ENCODE assay signal across 23 mouse cellular contexts in genomic region chr6:113438721-113439430, GRCm38 (mm10). TPM values are rescaled to one million over a fixed set of nuclear protein-coding genes. Genes with fewer than 3 reads are reported as not detected.
DNase-seq lines count a peak whose midpoint lies in the region; ATAC-seq and TF ChIP-seq lines count a peak whose summit lies in the region.
"Had no signal": no experiment of that assay in that cellular context is flagged by ENCODE, and none has a peak within 500 bp of the region (broad histone marks: within the 10 kb centered on the region; RNA-seq: fewer than 3 reads in every experiment).

No protein-coding gene starts in this region.

- H3K9me3 ChIP-seq in forebrain, embryonic 11.5 days (ENCODE audit: control insufficient read depth, low read length) = no peaks in the 10 kb centered on the region
- H3K9me3 ChIP-seq in forebrain, embryonic 15.5 days = no peaks in the 10 kb centered on the region
- no peaks in the 10 kb centered on the region for H3K9me3 ChIP-seq in liver, postnatal 0 days (ENCODE audit: low read length)
- H3K9me3 ChIP-seq: embryonic facial prominence, embryonic 13.5 days; G1E; limb, embryonic 15.5 days; midbrain, embryonic 12.5 days; neural tube, embryonic 13.5 days had no signal

- WGBS in forebrain, embryonic 11.5 days = 70% methylated on average over 12 of the region's 12 CpGs
- 66% methylated on average over 12 of the region's 12 CpGs for WGBS in forebrain, embryonic 15.5 days
- WGBS in liver, postnatal 0 days (ENCODE audit: insufficient replicate concordance) = 47% methylated on average over 12 of the region's 12 CpGs

- no peak for ATAC-seq in forebrain, embryonic 11.5 days (replicated peaks; ENCODE audit: low FRiP score)
- no peak for ATAC-seq in forebrain, embryonic 15.5 days (replicated peaks)
- peak; percentile 22; the same call in 1 of the 2 replicates for ATAC-seq in liver, postnatal 0 days
- ATAC-seq: forebrain, embryonic 16.5 days; hindbrain, embryonic 16.5 days had no signal

- no peak overlapping the region for H3K4me3 ChIP-seq in forebrain, embryonic 11.5 days (ENCODE audit: low read depth, low read length)
- no peak overlapping the region for H3K4me3 ChIP-seq in forebrain, embryonic 15.5 days
- no peak overlapping the region for H3K4me3 ChIP-seq in liver, postnatal 0 days (ENCODE audit: low read depth, low read length)
- no peak overlapping the region for H3K4me3 ChIP-seq in brown adipose tissue, adult 24 weeks (ENCODE audit: insufficient read depth, low read depth, low read length)
- H3K4me3 ChIP-seq: embryonic facial prominence, embryonic 13.5 days; limb, embryonic 15.5 days; midbrain, embryonic 12.5 days; neural tube, embryonic 13.5 days had no signal

- H3K36me3 ChIP-seq in forebrain, embryonic 11.5 days (ENCODE audit: control insufficient read depth, insufficient read depth, low read length) = no peaks in the 10 kb centered on the region
- no peaks in the 10 kb centered on the region for H3K36me3 ChIP-seq in forebrain, embryonic 15.5 days
- no peaks in the 10 kb centered on the region for H3K36me3 ChIP-seq in liver, postnatal 0 days (replicated peaks; ENCODE audit: insufficient read depth, low read length)
- H3K36me3 ChIP-seq: embryonic facial prominence, embryonic 13.5 days; G1E; limb, embryonic 15.5 days; midbrain, embryonic 12.5 days; neural tube, embryonic 13.5 days had no signal

- peak; percentile 33 for DNase-seq in forebrain, embryonic 11.5 days (ENCODE audit: low spot score)
- no peak for DNase-seq in liver, postnatal 0 days
- DNase-seq in liver (no peak), ES-CJ7 (ENCODE audit: low read depth, low spot score) (peak; percentile 34)
- no peak for DNase-seq in spleen, adult 12 weeks (ENCODE audit: low spot score)
- no peak for DNase-seq in thymus, postnatal 0 days (ENCODE audit: low spot score)
- DNase-seq: B cell, adult 2 months; cerebellum, adult 11 months; cerebellum, postnatal 14 days; gastrocnemius, postnatal 36 days; layer of hippocampus, postnatal 36 days; lung, embryonic 14.5 days; thymus, adult 18-20 months had no signal

- no peak overlapping the region for H3K4me2 ChIP-seq in forebrain, embryonic 11.5 days (ENCODE audit: low read depth, low read length, severe bottlenecking)
- no peak overlapping the region for H3K4me2 ChIP-seq in forebrain, embryonic 15.5 days (replicated peaks)
- H3K4me2 ChIP-seq in liver, postnatal 0 days (ENCODE audit: low read depth, low read length) = no peak overlapping the region
- H3K4me2 ChIP-seq: embryonic facial prominence, embryonic 13.5 days; limb, embryonic 15.5 days; lung, embryonic 14.5 days; midbrain, embryonic 12.5 days; neural tube, embryonic 13.5 days had no signal

- H3K27ac ChIP-seq in forebrain, embryonic 11.5 days (ENCODE audit: low read depth, low read length) = no peak overlapping the region
- H3K27ac ChIP-seq in forebrain, embryonic 15.5 days (replicated peaks) = no peak overlapping the region
- peak overlapping the region; percentile 30; the same call in 1 of the 2 replicates for H3K27ac ChIP-seq in liver, postnatal 0 days (ENCODE audit: low read depth)
- H3K27ac ChIP-seq in brown adipose tissue, adult 24 weeks (replicated peaks; ENCODE audit: low read depth, low read length) = peak overlapping the region; percentile 95
- H3K27ac ChIP-seq: embryonic facial prominence, embryonic 13.5 days; limb, embryonic 15.5 days; midbrain, embryonic 12.5 days; neural tube, embryonic 13.5 days had no signal

- H3K9ac ChIP-seq in forebrain, embryonic 11.5 days (ENCODE audit: low read length) = no peak overlapping the region
- no peak overlapping the region for H3K9ac ChIP-seq in forebrain, embryonic 15.5 days (replicated peaks)
- no peak overlapping the region for H3K9ac ChIP-seq in liver, postnatal 0 days (replicated peaks)
- H3K9ac ChIP-seq: embryonic facial prominence, embryonic 13.5 days; limb, embryonic 15.5 days; lung, embryonic 14.5 days; midbrain, embryonic 12.5 days; neural tube, embryonic 13.5 days had no signal

- H3K27me3 ChIP-seq in forebrain, embryonic 11.5 days (ENCODE audit: control insufficient read depth, insufficient read depth, low read length) = no peaks in the 10 kb centered on the region
- no peaks in the 10 kb centered on the region for H3K27me3 ChIP-seq in forebrain, embryonic 15.5 days
- H3K27me3 ChIP-seq in liver, postnatal 0 days (ENCODE audit: insufficient read depth, low read length) = no peaks in the 10 kb centered on the region
- H3K27me3 ChIP-seq: embryonic facial prominence, embryonic 13.5 days; limb, embryonic 15.5 days; neural tube, embryonic 13.5 days had no signal

- peaks cover 4% of the 10 kb centered on the region; the same call in 1 of the 2 replicates for H3K4me1 ChIP-seq in forebrain, embryonic 11.5 days (replicated peaks; ENCODE audit: control insufficient read depth, insufficient read depth, low read length)
- peaks cover 14% of the 10 kb centered on the region for H3K4me1 ChIP-seq in forebrain, embryonic 15.5 days
- peaks cover 16% of the 10 kb centered on the region for H3K4me1 ChIP-seq in liver, postnatal 0 days (ENCODE audit: insufficient read depth)
- peaks cover 9% of the 10 kb centered on the region for H3K4me1 ChIP-seq in brown adipose tissue, adult 24 weeks (ENCODE audit: control insufficient read depth, insufficient read depth, insufficient read length, low read length)

- no peak for TF ChIP-seq CTCF in liver, postnatal 0 days (IDR thresholded peaks at IDR 0.05; ENCODE audit: low read depth)

- TF ChIP-seq EP300 in liver, postnatal 0 days (IDR thresholded peaks at IDR 0.05; ENCODE audit: low read depth) = no peak

RNA-seq across cellular contexts. Expression of gene Cidec, which starts 3.3 kb away (rescaled TPM):
- polyA plus RNA-seq in forebrain, embryonic 11.5 days (2014; fragmentation: Nextera tagmentation; extraction: Ambion mirVana) = not detected in 2 replicates
- not detected in 2 replicates for polyA plus RNA-seq in forebrain, embryonic 15.5 days (2015; fragmentation: Nextera tagmentation; extraction: Ambion mirVana)
- 5.9 and 8.2 TPM in 2 replicates for polyA plus RNA-seq in liver, postnatal 0 days (2015; fragmentation: Nextera tagmentation; extraction: Ambion mirVana)
- polyA plus RNA-seq in brown adipose tissue, adult 24 weeks (2012; ENCODE audit: insufficient read depth, insufficient read length, missing spikeins) = 797 and 1,047 TPM in 2 replicates
- 0.37 and 1.5 TPM in 2 replicates for polyA plus RNA-seq in thymus, postnatal 0 days (2015; fragmentation: Nextera tagmentation; extraction: Ambion mirVana)
- polyA plus RNA-seq: embryonic facial prominence, embryonic 13.5 days; forebrain, embryonic 16.5 days; G1E; hindbrain, embryonic 16.5 days; kidney, embryonic 14.5 days; limb, embryonic 15.5 days; lung, embryonic 14.5 days; midbrain, embryonic 12.5 days; neural tube, embryonic 13.5 days had no signal

RNA-seq across cellular contexts. Expression of gene Jagn1, which starts 3.5 kb away (rescaled TPM):
- polyA plus RNA-seq in forebrain, embryonic 11.5 days (2014; fragmentation: Nextera tagmentation; extraction: Ambion mirVana) = 66.1 and 75.0 TPM in 2 replicates
- 89.2 and 93.1 TPM in 2 replicates for polyA plus RNA-seq in forebrain, embryonic 15.5 days (2015; fragmentation: Nextera tagmentation; extraction: Ambion mirVana)
- 49.2 and 49.9 TPM in 2 replicates for polyA plus RNA-seq in liver, postnatal 0 days (2015; fragmentation: Nextera tagmentation; extraction: Ambion mirVana)
- polyA plus RNA-seq in brown adipose tissue, adult 24 weeks (2012; ENCODE audit: insufficient read depth, insufficient read length, missing spikeins) = 34.1 and 34.8 TPM in 2 replicates
- polyA plus RNA-seq in thymus, postnatal 0 days (2015; fragmentation: Nextera tagmentation; extraction: Ambion mirVana) = 69.1 and 70.6 TPM in 2 replicates

RNA-seq across cellular contexts. Expression of gene Il17re, which starts 19.4 kb away (rescaled TPM):
- 1.0 and 1.2 TPM in 2 replicates for polyA plus RNA-seq in forebrain, embryonic 11.5 days (2014; fragmentation: Nextera tagmentation; extraction: Ambion mirVana)
- polyA plus RNA-seq in forebrain, embryonic 15.5 days (2015; fragmentation: Nextera tagmentation; extraction: Ambion mirVana) = not detected in 2 replicates
- 0.26 and 0.49 TPM in 2 replicates for polyA plus RNA-seq in liver, postnatal 0 days (2015; fragmentation: Nextera tagmentation; extraction: Ambion mirVana)
- 5.9 and 8.7 TPM in 2 replicates for polyA plus RNA-seq in brown adipose tissue, adult 24 weeks (2012; ENCODE audit: insufficient read depth, insufficient read length, missing spikeins)
- polyA plus RNA-seq in thymus, postnatal 0 days (2015; fragmentation: Nextera tagmentation; extraction: Ambion mirVana) = 6.0 and 7.9 TPM in 2 replicates
- polyA plus RNA-seq: forebrain, embryonic 16.5 days; G1E had no signal

RNA-seq across cellular contexts. Expression of gene Rpusd3, which starts 19.7 kb away (rescaled TPM):
- 26.7 and 28.5 TPM in 2 replicates for polyA plus RNA-seq in forebrain, embryonic 11.5 days (2014; fragmentation: Nextera tagmentation; extraction: Ambion mirVana)
- polyA plus RNA-seq in forebrain, embryonic 15.5 days (2015; fragmentation: Nextera tagmentation; extraction: Ambion mirVana) = 14.8 and 23.3 TPM in 2 replicates
- 17.1 and 20.5 TPM in 2 replicates for polyA plus RNA-seq in liver, postnatal 0 days (2015; fragmentation: Nextera tagmentation; extraction: Ambion mirVana)
- 15.7 and 17.8 TPM in 2 replicates for polyA plus RNA-seq in brown adipose tissue, adult 24 weeks (2012; ENCODE audit: insufficient read depth, insufficient read length, missing spikeins)
- polyA plus RNA-seq in thymus, postnatal 0 days (2015; fragmentation: Nextera tagmentation; extraction: Ambion mirVana) = 25.3 and 26.7 TPM in 2 replicates

RNA-seq across cellular contexts. Expression of gene Il17rc, which starts 32.4 kb away (rescaled TPM):
- 3.4 and 4.2 TPM in 2 replicates for polyA plus RNA-seq in forebrain, embryonic 11.5 days (2014; fragmentation: Nextera tagmentation; extraction: Ambion mirVana)
- 1.6 and 2.4 TPM in 2 replicates for polyA plus RNA-seq in forebrain, embryonic 15.5 days (2015; fragmentation: Nextera tagmentation; extraction: Ambion mirVana)
- 12.9 and 13.1 TPM in 2 replicates for polyA plus RNA-seq in liver, postnatal 0 days (2015; fragmentation: Nextera tagmentation; extraction: Ambion mirVana)
- 9.0 and 10.2 TPM in 2 replicates for polyA plus RNA-seq in brown adipose tissue, adult 24 weeks (2012; ENCODE audit: insufficient read depth, insufficient read length, missing spikeins)
- polyA plus RNA-seq in thymus, postnatal 0 days (2015; fragmentation: Nextera tagmentation; extraction: Ambion mirVana) = 5.0 and 6.5 TPM in 2 replicates

Comparison
In these comparisons a context has a peak if more than half of its experiments do, and no peak if none do; other contexts are left out.
1. DNase-seq: peak in forebrain, embryonic 11.5 days (single experiment) and ES-CJ7 (single experiment); none in liver, postnatal 0 days (single experiment), liver (single experiment), spleen, adult 12 weeks (single experiment) and thymus, postnatal 0 days (single experiment).
2. H3K27ac ChIP-seq: peak in liver, postnatal 0 days (single experiment) and brown adipose tissue, adult 24 weeks (single experiment); none in forebrain, embryonic 11.5 days (single experiment) and forebrain, embryonic 15.5 days (single experiment).
3. RNA of gene Cidec, which starts 3.3 kb away (polyA plus RNA-seq): 797 to 1,047 TPM in brown adipose tissue, adult 24 weeks; 5.9 to 8.2 TPM in liver, postnatal 0 days, 0.37 to 1.5 TPM in thymus, postnatal 0 days, not detected in forebrain, embryonic 11.5 days and not detected in forebrain, embryonic 15.5 days; every median in the first group is over 10 times any median in the second.